Mouse (Mus musculus): ENCODE data around the gene Dhx29. TPM values are rescaled to one million over a fixed set of nuclear protein-coding genes. Genes with fewer than 3 reads are reported as not detected.

The Dhx29 gene
- polyA plus RNA-seq, 1 experiment = 11.2 TPM

- H3K27ac ChIP-seq (ENCODE audit: insufficient read depth, low read length) = no peak overlapping the region
- H3K4me3 ChIP-seq (ENCODE audit: insufficient read depth, low read length) = no peak overlapping the region
- no peak for TF ChIP-seq CTCF (IDR thresholded peaks at IDR 0.05; ENCODE audit: extremely low read depth, insufficient read depth, low read length)
- TF ChIP-seq POLR2A (IDR thresholded peaks at IDR 0.05; ENCODE audit: extremely low read depth, insufficient read depth, low read length) = no peak
- 0 out of 2 replicates have a peak, but pooled peaks cover 2% of the 10 kb centered on the region for H3K4me1 ChIP-seq (ENCODE audit: control insufficient read depth, insufficient read depth, low read length)
Observed at GRCm38 (mm10) chr13:112985605-112986450, 58.6 kb downstream of the Dhx29 start.

- Histone ChIP-seq H3K27ac (ENCODE audit: insufficient read depth, low read length) (no peak overlapping the region), H3K4me1 (ENCODE audit: control insufficient read depth, insufficient read depth, low read length) (0 out of 2 replicates have a peak, but pooled peaks cover 2% of the 10 kb centered on the region), H3K4me3 (ENCODE audit: insufficient read depth, low read length) (no peak overlapping the region)
- TF ChIP-seq POLR2A (IDR thresholded peaks at IDR 0.05; ENCODE audit: extremely low read depth, insufficient read depth, low read length) (no peak), CTCF (IDR thresholded peaks at IDR 0.05; ENCODE audit: extremely low read depth, insufficient read depth, low read length) (no peak)
Observed at GRCm38 (mm10) chr13:112986451-112986950, 59.2 kb downstream of the Dhx29 start.

GRCm38 (mm10) chr13:112987532-112987943 is 60.3 kb downstream of the Dhx29 start, which contains the start of gene Ccno:
Gene Ccno (plus strand): TSS chr13:112987802.
- Histone ChIP-seq H3K4me1 (ENCODE audit: control insufficient read depth, insufficient read depth, low read length) (0 out of 2 replicates have a peak, but pooled peaks cover 2% of the 10 kb centered on the region), H3K4me3 (ENCODE audit: insufficient read depth, low read length) (peak within 1 kb of the TSS; percentile 28), H3K27ac (ENCODE audit: insufficient read depth, low read length) (no peak within 1 kb of the TSS)
- TF ChIP-seq POLR2A (IDR thresholded peaks at IDR 0.05; ENCODE audit: extremely low read depth, insufficient read depth, low read length) = peak; percentile 81
- TF ChIP-seq CTCF (IDR thresholded peaks at IDR 0.05; ENCODE audit: extremely low read depth, insufficient read depth, low read length) = no peak

GRCm38 (mm10) chr13:112987991-112988390 is 60.7 kb downstream of the Dhx29 start:
- H3K4me3 ChIP-seq (ENCODE audit: insufficient read depth, low read length) = peak overlapping the region; percentile 28
- TF ChIP-seq CTCF (IDR thresholded peaks at IDR 0.05; ENCODE audit: extremely low read depth, insufficient read depth, low read length) = no peak
- TF ChIP-seq POLR2A (IDR thresholded peaks at IDR 0.05; ENCODE audit: extremely low read depth, insufficient read depth, low read length) = no peak
- 0 out of 2 replicates have a peak, but pooled peaks cover 2% of the 10 kb centered on the region for H3K4me1 ChIP-seq (ENCODE audit: control insufficient read depth, insufficient read depth, low read length)
- H3K27ac ChIP-seq (ENCODE audit: insufficient read depth, low read length) = no peak overlapping the region

GRCm38 (mm10) chr13:112988866-112989265 is 61.6 kb downstream of the Dhx29 start:
- Histone ChIP-seq H3K4me3 (ENCODE audit: insufficient read depth, low read length) (peak overlapping the region; percentile 21; the same call in 1 of the 2 replicates), H3K27ac (ENCODE audit: insufficient read depth, low read length) (no peak overlapping the region), H3K4me1 (ENCODE audit: control insufficient read depth, insufficient read depth, low read length) (0 out of 2 replicates have a peak, but pooled peaks cover 2% of the 10 kb centered on the region)
- TF ChIP-seq CTCF (IDR thresholded peaks at IDR 0.05; ENCODE audit: extremely low read depth, insufficient read depth, low read length) = no peak
- TF ChIP-seq POLR2A (IDR thresholded peaks at IDR 0.05; ENCODE audit: extremely low read depth, insufficient read depth, low read length) = no peak

- H3K27ac ChIP-seq (ENCODE audit: insufficient read depth, low read length) = no peak overlapping the region
- no peak overlapping the region; the same call in 1 of the 2 replicates for H3K4me3 ChIP-seq (ENCODE audit: insufficient read depth, low read length)
- H3K4me1 ChIP-seq (ENCODE audit: control insufficient read depth, insufficient read depth, low read length) = 0 out of 2 replicates have a peak, but pooled peaks cover 2% of the 10 kb centered on the region
- no peak for TF ChIP-seq CTCF (IDR thresholded peaks at IDR 0.05; ENCODE audit: extremely low read depth, insufficient read depth, low read length)
- no peak for TF ChIP-seq POLR2A (IDR thresholded peaks at IDR 0.05; ENCODE audit: extremely low read depth, insufficient read depth, low read length)
Observed at GRCm38 (mm10) chr13:112989541-112989940, 62.3 kb downstream of the Dhx29 start.

GRCm38 (mm10) chr13:112990346-112990745 is 63.1 kb downstream of the Dhx29 start:
- H3K27ac ChIP-seq (ENCODE audit: insufficient read depth, low read length) = no peak overlapping the region
- H3K4me3 ChIP-seq (ENCODE audit: insufficient read depth, low read length) = no peak overlapping the region
- TF ChIP-seq POLR2A (IDR thresholded peaks at IDR 0.05; ENCODE audit: extremely low read depth, insufficient read depth, low read length) (no peak), CTCF (IDR thresholded peaks at IDR 0.05; ENCODE audit: extremely low read depth, insufficient read depth, low read length) (no peak)
- H3K4me1 ChIP-seq (ENCODE audit: control insufficient read depth, insufficient read depth, low read length) = 0 out of 2 replicates have a peak, but pooled peaks cover 2% of the 10 kb centered on the region

GRCm38 (mm10) chr13:112993531-112994152 is 66.4 kb downstream of the Dhx29 start, which contains the start of gene Mcidas:
Gene Mcidas (plus strand): TSS chr13:112993845.
- Histone ChIP-seq H3K4me3 (ENCODE audit: insufficient read depth, low read length) (peak within 1 kb of the TSS; percentile 31; the same call in 1 of the 2 replicates), H3K27ac (ENCODE audit: insufficient read depth, low read length) (no peak within 1 kb of the TSS), H3K4me1 (ENCODE audit: control insufficient read depth, insufficient read depth, low read length) (0 out of 2 replicates have a peak, but pooled peaks cover 2% of the 10 kb centered on the region)
- TF ChIP-seq CTCF (IDR thresholded peaks at IDR 0.05; ENCODE audit: extremely low read depth, insufficient read depth, low read length) = no peak
- no peak for TF ChIP-seq POLR2A (IDR thresholded peaks at IDR 0.05; ENCODE audit: extremely low read depth, insufficient read depth, low read length)

GRCm38 (mm10) chr13:112994191-112994590 is 66.9 kb downstream of the Dhx29 start:
- TF ChIP-seq CTCF (IDR thresholded peaks at IDR 0.05; ENCODE audit: extremely low read depth, insufficient read depth, low read length) = peak; percentile 55
- TF ChIP-seq POLR2A (IDR thresholded peaks at IDR 0.05; ENCODE audit: extremely low read depth, insufficient read depth, low read length) = no peak
- H3K4me1 ChIP-seq (ENCODE audit: control insufficient read depth, insufficient read depth, low read length) = no peaks in the 10 kb centered on the region
- peak overlapping the region; percentile 31; the same call in 1 of the 2 replicates for H3K4me3 ChIP-seq (ENCODE audit: insufficient read depth, low read length)
- no peak overlapping the region for H3K27ac ChIP-seq (ENCODE audit: insufficient read depth, low read length)

Measured in cortical plate, adult 2 months (tissue).